Mouse (Mus musculus) spleen, adult 2 months (tissue): ENCODE results near the gene Mettl15.

Source experiments
- CTCF ChIP-seq: fragments of 200-500 bp; IDR thresholded peaks from 2 replicates; pipeline ENCODE4 v1.5.1; 2011; ENCODE audit warnings: mild to moderate bottlenecking, inconsistent platforms; ENCODE audit not compliant: insufficient read depth, insufficient read length, insufficient replicate concordance; ENCODE audit errors: extremely low read depth
- POLR2A ChIP-seq: fragments of 200-500 bp; IDR thresholded peaks from 2 replicates; pipeline ENCODE4 v1.6.1; 2011; ENCODE audit warnings: low read depth, low read length, inconsistent platforms

DNA sequence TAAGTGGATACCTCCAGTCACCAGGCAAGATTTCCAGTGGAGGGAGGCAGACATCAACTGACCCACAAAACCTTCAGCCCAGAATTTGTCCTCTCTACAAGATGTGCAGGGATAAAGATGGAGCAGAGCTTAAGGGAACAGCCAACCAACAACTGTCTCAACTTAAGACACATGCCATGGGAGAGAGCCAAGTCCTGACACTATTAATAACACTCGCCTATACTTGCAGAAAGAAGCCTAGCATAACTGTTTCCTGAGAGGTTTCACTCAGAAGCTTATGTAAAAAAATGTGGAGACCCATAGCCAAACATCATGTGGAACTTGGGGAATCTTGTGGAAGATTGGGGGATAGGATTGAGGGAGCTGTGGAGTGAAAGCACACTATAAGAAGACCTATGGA lies 124.4 kb downstream of the Mettl15 start:
- TF ChIP-seq CTCF = no peak
- no peak for TF ChIP-seq POLR2A
